Mouse (Mus musculus) MEL-GATA-1-ER (cell line): Measurements from ENCODE around the gene Gramd1b.

Source experiments
- DNase-seq: peaks from one replicate; pipeline ENCODE4 v3.0.0-alpha.2; 2012; ENCODE audit warnings: low read depth; ENCODE audit errors: extremely low read depth

Gene Gramd1b

DNA sequence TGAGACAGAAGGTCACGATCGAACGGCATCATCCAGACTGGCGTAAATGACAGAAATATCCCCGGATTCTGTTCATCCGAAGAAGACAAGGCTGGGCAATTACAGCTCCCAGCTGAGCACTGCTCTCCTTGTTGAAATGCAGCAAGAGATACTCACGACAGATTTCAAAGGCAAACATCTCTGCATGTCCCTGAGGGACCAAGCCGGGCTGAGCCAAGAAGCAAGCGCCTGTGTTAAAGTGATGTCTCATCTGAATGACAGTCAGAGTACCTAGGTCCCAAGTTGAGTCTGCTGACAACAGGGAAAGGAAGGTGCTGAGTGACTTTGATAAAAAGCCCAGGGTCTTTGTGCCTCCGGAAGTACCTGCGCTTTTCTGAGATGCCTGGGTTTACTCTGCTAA, 157.1 kb downstream of the Gramd1b start:
- DNase-seq = no peak

DNA sequence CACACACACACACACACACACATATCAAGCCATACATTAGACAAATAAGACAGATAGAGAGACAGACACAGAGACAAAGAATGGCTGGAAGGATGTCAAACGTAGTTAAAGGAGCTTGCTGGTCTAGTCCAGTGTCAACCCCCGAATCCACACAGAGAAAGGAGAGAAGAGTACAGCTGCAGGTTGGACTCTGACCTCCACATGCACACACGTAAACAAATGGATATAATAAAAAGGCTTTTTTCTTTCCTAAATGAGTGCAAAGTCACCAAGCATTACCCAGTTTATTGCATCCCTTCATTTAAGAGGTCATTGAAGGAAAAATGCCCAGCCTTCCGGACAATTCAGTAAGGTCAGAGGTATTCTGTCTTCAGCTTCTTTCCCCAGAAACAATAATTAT, 161.0 kb downstream of the Gramd1b start:
- no peak for DNase-seq

DNA sequence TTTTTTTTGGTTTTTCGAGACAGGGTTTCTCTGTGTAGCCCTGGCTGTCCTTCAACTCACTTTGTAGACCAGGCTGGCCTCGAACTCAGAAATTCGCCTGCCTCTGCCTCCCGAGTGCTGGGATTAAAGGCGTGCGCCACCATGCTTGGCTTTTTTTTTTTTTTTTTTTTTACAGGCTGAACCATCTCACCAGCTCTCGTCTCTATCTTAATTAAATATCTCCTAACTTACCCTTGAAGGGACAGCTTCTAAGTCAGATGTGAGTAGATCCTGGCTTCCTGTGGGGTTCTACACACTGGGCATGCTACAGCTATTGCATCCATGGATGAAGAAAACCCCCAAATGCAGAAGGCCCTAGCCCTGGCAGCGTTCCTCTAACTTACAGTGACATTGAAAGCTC, 164.4 kb downstream of the Gramd1b start:
- DNase-seq = no peak

DNA sequence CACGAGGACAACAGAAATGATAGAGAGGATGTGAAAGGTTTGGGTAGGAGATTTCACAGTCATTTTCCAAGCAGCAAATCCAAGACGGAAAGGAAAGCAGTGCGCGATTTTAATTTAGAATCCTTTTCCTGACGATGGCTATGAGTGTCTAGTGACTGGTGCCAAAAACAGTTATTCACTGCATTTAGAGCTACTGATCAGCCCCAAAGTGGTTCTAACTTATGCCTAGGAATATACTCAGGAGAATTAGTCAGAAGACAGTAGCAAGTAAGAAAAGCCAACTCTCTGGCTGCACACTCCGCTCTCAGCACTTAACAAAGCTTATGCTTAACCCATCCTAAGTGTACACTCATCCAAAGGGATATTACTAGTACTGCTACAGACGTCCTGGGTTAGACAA, 166.9 kb downstream of the Gramd1b start:
- no peak for DNase-seq

DNA sequence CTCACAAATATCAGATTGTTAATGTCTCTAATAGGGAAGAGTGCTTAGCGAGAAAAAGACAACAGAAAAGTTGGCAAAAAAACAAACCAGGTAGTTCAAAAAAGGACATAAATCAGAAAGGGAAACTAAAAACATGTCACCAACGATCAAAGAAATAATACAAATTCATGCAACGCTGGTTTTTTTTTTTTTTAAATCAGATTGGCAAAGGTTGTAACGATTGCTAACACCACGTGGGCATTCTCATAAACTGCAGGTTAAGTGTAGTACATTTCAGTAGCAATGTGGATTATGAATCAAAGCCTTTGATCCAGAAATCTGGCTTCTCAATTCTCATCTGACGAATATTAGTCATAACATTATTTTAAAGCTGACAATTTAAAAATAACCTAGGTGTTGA, 169.2 kb downstream of the Gramd1b start:
- DNase-seq = no peak

DNA sequence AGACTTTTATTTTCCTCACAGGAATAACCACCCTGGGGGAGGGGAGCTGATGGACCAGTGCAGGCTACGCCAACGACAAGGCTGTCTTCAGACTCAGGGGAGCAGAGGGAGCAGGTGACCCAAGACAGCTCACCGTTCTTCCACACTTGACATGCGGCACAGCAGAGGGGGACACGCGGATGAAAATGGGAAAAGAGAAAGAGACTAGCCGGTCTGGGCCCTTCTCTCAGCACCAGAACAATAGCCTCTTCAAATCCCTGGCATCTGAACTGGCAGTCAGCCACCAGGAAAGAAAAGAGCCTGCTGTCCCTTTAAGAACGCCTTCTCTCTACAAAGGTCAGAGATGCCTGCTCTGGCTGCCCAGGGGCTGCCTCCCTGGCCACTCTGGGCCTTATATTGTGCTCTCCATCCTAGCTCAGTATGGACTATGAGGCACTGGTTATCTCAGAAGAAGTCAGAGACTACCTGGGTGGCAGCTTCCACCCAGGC, 172.7 kb downstream of the Gramd1b start:
- no peak for DNase-seq

DNA sequence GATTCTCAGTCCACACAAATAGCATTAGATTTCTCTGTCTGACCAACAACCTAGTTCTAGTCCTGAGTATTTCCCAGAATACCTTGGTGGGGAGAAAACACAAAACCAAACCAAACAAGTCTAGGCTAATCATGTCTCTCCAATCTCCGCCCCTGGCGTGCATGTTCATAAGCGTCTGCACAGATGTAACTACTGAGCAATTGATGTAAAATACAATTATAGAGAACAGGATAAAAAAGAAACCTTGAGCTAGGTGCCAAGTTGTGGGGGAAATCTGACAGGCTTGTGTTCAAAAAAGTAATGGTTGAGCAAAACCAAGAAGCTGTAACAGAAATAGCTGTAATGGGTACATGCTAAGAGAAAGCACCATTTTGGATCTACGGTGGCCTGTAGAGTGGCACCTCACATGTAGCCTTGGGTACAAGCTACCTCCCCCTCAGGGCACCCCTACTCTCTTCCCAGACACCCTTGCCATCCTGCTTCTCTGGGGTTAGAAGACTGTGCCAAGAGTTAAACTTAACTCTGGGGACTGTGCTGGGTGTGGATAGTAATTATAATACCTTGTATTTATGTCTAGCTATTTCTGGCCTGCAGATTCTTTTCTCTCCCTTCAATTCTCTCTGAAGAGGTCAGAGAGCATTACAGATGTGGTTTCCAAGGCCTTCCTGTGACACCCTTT, 174.3 kb downstream of the Gramd1b start:
- no peak for DNase-seq

DNA sequence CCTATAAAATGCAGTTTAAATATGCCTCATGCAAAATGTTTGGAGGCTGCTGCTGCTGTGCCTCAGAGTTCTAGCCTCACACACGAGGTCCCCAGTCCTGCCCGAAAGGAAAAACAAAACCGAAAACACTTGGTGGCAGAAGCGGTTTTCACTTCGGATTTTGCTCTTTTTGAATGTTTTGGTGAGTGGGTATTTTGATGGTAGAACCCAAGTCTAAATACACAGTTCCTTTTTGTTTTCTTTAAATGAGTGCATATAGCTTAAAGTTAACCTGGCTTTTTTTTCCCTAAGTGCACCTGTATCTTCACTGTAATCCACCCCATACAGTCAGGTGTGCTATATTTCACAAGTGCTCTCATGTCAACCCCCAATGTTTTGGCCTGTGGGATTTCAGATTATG, 174.8 kb downstream of the Gramd1b start:
- DNase-seq = no peak

DNA sequence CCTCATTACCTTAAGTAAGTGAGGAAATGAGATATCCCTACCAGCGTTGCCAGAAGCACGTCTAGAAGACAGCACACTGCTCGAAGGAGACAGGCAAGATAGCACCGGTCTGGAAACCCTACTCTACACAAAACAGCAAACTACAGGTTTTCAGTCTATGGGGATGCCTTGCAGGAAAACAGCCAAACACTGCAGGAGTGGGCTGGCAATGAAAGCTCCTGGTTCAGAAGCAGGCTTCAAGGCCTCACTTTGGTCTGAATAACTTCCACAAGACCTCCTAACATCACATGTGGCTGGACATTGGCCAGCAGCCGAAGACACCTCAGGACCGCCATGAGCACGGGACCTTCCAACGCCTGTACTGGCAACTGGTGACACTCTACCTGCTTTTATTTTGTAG, 175.8 kb downstream of the Gramd1b start:
- DNase-seq = no peak

DNA sequence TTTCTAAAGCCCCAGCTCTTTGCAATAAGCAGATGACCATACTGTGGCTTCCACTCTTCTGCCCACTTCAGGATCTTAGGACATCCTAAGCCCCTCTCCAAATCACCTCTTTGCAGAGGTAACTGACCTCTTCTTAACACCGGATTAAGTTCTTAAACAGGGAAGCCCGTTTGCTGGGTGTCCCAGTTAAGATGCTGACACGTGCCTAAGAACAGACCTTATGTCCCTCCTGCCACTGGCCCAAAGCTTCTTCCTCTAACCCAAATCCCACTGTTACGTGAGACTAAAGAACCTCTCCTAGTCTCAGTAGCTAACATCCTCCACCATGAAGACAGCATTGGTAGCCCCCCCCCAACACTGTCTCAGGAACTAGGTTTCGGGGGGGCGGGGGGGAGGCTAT, 177.6 kb downstream of the Gramd1b start:
- DNase-seq = no peak

DNA sequence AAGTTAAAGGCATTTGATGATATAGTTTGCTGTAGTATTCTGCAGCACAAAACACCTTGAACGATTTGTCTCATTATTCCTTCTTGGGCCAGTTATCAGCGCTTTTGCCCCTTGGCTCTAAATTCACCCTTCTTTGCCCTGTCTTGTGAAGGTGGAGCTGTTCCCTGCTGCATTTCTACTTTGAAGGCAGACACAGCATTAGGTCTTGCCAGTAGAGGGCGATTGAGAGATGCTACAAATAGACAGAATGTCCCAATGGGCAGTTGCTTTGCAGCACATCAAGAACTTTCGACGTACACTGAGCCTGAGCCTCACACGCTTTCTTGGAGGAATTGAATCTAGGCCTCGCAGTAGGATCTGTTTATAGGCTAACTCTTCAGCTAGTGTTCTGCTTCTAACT, 180.5 kb downstream of the Gramd1b start:
- DNase-seq = no peak

DNA sequence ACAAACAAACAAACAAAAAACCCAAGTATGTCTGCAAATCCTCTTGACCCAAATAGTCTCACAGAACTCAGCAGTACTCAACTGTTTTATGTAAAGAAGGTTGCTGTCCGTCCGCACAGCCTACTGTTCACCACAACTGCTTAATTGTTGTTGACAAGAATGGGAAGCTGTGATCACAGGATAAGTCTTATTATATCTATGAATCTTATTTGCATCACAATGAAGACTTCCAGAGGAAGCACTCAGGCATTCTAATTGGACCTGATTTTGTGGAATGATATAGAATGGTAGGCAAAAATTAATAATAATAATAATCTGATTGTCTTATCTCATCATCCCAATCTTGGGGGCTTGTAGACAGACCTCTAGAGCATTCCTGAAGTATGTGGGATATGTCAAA, 181.1 kb downstream of the Gramd1b start:
- no peak for DNase-seq

DNA sequence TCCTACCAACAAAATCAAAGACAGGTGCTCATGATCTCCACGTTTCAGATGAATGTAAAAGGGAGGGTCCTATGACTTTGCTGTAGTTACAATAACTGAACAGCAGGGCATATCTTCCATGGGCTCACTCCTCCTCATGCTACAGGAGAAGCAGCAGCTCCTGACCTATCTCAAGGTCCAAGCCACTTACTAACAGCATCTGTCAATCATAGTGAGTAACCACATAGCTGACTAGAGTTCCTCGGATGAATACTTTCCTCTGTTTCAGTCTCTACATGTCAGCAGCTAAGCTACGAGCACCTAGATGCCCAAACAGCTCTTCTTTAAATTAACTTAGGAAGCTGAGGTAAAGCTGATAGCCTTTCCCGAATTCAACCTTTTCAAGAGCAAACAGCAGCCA, 181.6 kb downstream of the Gramd1b start:
- no peak for DNase-seq

DNA sequence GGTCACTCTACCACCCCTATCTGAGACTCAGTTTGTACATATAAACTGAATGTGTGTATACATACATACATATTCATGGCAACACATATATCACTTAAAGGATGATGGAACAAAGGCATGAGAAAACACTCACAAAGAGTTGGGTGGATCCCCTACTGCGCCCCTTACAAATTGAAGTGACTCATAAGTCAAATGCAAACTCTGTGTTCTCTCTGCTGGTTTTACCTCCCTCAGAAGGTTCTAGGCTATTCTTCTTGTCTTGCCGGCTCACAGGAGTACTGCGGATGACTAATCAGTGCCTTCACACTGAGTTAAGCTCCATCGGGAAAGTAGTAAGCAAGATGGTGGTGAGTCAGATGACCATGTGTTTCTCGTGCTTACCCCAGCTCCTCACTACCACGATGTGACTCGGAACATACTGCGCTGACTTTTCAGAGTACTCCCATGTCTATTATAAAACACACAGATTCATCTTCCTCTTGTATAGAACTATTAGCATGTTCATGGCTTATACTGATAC, 182.4 kb downstream of the Gramd1b start:
- no peak for DNase-seq

DNA sequence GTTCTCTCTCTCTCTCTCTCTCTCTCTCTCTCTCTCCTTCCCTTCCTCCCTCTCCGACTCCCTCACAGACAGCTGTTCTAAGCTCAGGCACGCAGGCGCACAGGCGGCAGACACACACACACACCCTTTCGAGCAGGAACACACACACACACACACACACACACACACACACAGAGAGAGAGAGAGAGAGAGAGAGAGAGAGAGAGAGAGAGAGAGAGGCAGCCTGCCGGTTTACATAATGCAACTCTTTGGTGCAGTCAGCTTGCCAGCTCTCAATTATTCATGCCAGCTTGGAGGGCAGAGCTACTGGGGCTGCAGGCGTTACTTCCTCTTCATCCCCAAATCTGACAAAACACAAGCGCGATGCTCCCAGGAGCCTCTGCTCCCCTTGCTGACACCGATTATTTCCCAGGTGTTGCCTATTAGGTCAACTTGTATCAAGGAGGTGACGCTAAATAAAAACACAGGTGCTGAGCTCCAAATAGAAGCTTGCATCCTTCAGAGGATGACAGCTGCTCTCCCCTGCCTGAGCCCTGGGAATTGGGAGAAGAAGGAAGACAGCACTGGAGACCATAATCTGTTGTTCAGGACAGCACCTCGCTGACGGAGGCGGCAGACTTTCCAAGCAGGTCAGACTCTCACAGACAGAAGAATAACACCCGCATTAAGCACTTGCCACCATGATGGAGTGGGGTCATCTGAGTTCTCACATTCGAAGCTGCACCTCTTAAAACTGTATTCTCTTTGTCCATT, 184.8 kb downstream of the Gramd1b start:
- DNase-seq = no peak

DNA sequence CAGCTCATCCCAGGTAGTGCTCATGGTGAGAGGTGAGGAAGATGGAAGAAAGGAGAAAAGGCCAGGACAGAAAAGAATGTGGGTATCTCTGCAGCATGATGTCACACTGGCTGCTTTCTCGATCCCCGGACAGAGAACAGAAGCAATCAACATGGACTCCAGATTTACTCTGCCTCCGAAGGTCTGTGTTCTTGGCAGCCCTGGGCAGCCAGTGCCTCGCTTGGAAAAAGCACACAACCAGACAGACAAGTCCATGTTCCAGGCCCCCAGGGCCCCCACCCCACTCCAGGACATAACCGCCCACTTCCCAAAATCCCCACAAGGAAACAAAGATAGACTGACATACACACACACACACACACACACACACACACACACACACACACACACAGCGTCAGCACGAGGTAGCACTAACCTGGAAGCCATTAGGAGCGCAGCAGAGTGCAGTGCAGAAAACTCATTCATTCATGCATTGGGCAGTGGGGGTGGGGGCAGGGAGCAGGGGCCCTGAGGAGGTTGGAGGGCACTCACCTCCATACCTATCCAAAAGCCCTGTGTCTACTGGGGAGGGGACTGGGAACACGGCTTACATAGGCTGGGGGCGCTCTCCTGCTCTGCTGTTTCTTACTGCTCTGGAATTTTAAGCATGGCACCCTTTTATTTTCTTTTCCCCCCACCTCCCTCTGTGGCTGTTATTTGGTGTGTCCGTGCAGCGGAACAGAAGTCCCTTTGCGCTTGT, 185.5 kb downstream of the Gramd1b start:
- no peak for DNase-seq

DNA sequence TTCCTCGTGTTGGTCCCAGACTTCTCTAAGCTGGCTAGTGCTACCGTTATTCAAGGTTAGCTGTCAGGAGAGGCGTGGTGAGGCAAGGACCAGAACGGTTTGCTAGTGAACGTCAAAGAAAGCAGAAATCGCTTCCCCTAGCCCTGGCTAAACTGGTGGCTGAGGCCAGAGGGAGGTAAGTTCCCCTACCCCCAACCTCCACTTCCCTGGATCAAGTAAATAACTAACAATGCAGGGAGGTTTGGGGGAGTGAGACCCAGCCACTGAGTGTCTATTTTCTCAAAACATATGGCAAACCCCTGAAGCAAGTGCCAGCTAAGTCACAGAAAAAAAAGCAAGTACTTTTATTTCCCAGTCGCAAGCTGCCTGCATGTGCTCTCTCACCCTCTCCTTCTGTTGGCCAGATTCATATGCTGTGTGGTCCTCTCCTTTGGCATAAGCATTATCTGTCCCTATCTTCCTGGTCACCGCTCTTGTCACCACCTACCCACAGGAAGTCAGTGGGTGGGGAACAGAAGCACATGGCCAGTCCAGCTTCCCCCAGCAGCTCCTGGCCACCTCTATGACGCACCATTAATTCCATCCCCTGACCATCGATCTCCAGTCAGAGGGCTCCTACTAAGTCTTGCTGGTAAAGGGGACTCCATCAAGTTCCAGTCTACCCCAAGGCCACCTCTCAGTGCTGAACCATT, 186.2 kb downstream of the Gramd1b start:
- no peak for DNase-seq

DNA sequence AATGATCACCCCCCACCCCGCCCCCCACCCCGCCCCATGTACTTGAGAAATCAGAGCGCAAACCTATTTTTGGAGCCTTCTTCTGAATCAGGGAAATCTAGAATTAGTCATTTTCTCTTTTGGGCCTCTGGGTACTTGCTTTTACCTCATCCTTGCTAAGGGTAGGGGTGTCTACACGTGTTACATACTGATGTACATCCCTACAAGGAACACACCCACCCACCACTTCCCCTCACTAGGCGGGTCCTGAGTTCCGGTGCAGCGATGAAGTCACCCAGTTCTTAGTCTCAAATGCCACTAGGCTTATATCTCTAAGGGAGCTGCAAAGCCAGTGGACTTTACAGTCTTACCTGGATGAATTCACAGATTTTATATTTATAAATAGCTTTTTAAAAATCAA, 187.4 kb downstream of the Gramd1b start:
- no peak for DNase-seq

DNA sequence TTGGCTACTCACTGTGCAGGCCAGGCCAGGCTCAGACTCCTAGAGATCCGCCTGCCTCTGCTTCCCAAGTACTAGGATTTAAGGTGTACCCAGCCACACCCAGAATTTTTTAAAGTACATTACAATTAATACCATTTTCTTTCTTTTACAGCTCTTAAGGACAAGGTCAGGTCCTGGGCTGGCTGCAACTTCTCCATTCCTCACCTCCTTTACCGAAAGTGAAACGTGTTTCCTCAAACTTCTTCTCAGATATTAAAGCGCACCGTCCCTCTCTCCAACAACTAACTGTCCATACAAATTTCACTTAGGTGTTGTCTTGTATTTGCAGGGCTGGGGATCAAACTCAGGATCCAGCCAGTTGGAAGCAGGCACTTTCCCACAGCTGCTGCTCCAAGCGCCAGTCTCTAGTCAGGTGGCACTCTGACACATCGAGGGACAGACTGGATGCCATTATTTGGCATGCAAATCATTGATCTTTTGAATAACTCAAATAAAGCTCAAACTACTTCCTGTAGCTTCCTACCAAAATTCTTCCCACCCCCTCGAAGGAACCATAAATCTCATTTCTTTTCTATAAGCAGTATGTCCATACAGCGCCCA, 188.0 kb downstream of the Gramd1b start:
- no peak for DNase-seq

DNA sequence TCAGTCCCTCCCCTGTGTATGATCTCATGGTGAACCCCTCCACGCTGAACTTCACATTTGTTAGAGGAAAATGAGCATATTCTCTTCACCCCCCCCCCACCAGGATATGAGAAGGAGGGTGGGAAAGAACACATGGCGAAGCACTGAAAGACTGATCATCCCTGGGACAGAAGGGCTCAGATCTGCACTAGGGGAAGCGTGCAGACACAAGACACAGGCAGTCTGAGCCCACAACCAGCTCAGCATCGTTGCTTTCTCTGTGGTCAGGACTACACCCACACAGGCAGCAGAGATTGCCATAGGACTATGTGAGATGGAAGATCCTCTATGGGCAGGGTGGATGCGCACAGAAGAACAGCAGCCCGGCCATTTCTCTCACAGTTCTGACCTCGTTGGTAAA, 189.1 kb downstream of the Gramd1b start:
- DNase-seq = no peak

DNA sequence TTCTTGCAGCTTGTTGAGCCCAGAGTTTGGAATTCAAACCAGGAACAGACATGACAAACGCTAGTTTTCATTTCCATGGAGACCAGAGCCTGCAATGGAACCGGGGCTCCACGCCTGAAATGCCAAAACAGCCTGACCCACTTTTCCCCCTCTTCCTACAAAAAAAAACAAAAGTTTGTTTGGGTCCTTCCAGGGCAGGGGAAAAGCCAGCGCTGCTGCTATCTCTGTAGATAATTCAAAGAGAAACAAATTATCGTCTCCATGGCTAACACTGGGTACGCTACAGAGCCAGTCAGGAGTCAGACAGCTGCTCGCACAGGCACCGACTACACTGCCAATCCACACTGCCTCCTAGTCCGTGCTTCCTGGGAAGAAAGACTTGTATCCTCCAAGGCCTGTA, 191.6 kb downstream of the Gramd1b start:
- no peak for DNase-seq
